Mouse (Mus musculus) cerebellum, adult 9-11 months (tissue): ENCODE measurements around the gene Rilpl1.

Experiments
- DNase-seq: peaks from one replicate; pipeline ENCODE4 v3.0.0; 2022

Rilpl1 gene

DNA sequence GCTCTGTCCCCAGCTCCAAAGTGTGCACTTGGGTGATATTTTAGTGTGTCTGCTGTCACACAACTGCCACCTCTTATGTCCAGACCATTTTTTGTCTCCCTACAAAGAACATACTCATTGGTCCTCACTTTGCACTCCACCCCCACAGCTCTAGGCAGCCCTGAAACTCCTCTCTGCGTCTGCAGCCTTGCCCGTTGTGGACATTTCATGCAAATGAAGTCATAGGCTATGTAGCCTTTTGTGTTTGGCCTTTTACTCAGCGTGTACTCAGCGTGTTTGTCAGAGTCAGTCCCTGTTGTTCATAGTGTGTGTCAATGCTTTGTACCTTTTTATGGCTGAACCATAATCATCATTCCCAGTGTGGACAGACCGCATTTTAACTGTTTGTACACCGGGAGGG, 81.7 kb downstream of the Rilpl1 start:
- DNase-seq, result no peak

DNA sequence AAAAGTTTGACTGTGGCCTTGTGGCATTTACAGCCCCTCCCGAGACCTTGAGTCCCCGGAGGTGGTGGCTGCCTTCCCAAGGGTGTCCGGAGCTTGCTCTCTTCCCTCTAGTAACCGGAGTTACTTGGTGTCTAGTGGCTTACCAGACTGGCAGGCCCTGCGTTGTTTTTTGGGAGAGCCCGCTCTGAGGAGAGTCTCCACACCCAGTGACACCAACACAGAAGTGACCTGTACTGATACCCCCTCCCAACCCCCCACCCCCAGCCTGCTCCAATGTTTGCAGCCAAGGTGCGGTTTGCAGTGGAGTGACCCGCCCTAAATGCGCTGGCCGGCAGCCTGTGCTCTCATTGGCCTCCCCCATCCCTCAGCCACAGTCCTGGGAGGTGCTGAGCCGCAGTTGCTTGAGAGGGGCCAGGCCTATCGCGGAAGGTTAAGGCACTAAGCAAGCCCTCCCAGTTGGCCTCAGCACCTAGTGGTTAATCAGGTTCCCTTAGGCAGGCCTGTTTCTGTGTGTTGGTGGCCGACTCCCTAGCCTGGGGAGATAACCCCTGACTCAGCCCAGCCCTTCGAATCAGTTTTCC, 84.8 kb downstream of the Rilpl1 start:
- DNase-seq, result peak; percentile 64

- DNase-seq, result peak; percentile 60
Observed at GRCm38 (mm10) chr5:124445621-124446293, 85.4 kb downstream of the Rilpl1 start.

DNA sequence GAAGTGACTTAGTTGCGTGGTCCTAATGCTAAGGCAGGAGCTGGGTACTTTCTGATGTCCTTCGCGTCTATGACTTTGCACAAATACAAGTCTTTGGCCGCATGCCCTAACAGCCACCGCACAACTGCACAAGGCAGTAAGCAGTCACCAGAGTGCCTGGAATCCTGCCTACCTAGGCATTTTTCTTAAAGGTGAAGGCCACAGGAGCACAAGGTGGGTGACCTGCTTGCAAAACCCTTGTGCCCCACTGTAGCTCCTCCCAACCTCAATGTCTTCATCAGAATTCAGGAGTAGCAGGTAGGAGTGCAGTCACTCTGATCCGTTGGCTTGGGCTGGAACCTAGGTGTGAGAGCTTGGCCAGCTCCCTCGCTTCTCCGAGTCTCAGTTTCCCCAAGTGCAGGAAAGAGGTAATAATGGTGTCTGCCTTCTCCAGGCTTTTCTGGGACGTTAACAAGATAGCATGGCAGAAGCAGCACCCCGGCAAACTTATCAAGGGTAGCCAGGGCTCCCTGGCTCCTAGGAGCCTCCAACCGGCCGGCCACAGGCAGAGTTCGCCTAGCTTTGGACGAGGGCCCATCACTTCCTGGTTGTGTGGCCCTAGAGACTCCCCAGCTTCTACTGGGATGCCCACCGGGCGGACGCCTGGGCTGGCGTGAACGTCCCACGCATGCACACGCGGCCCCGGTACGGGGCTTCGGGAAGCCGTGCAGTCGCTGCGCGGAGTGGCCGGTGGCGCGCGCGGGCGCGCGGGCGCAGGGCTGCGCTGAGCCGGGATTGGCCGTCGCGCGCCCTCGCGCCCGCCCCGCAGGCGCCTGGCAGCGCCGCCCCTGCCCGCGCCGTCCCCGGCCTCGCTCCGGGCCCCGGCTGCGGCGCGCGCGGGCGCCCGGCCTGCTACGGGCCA, 86.3 kb downstream of the Rilpl1 start:
- peak; percentile 80 for DNase-seq

GRCm38 (mm10) chr5:124444208-124444607, 87.0 kb downstream of the Rilpl1 start:
- no peak for DNase-seq
